Mouse (Mus musculus): ENCODE measurements around the gene Shank3. TPM values are rescaled to one million over a fixed set of nuclear protein-coding genes. Genes with fewer than 3 reads are reported as not detected.

The Shank3 gene
- polyA plus RNA-seq, 1 experiment = 10.2 TPM

DNA sequence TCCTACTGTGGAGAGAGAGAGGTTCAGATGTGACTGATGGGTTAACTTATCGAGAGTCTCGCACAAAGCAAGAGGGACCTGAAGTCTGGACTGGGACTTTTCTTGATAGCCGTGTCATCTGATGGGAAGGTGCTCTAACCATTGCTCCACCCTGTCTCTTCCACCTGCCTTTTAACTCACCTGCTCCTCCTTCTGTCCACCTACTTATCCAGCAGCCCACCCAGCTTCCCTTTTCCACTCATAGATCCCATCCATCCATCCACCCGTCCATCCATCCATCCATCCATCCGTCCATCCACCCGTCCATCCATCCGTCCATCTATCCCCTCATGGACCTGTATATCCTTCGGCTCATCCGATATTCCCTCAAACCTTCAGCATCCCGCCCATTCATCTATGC, 29.5 kb downstream of the Shank3 start:
- Histone ChIP-seq H3K4me3 (ENCODE audit: low read depth, low read length) (no peak overlapping the region), H3K27me3 (ENCODE audit: control insufficient read depth, insufficient read depth, low read length) (peaks cover 8% of the 10 kb centered on the region), H3K4me1 (ENCODE audit: control insufficient read depth, insufficient read depth, insufficient read length, low read length) (peaks cover 4% of the 10 kb centered on the region; the same call in 1 of the 2 replicates), H3K27ac (ENCODE audit: insufficient read depth, low read depth, low read length) (no peak overlapping the region), H3K36me3 (ENCODE audit: control insufficient read depth, insufficient read depth, low read length) (no peaks in the 10 kb centered on the region)
- TF ChIP-seq CTCF (IDR thresholded peaks at IDR 0.05; ENCODE audit: extremely low read depth, insufficient read length, insufficient replicate concordance, low read depth, low read length) (no peak), POLR2A (IDR thresholded peaks at IDR 0.05; ENCODE audit: low read depth, low read length) (no peak)
- 91% methylated on average over 10 of the region's 10 CpGs for WGBS

DNA sequence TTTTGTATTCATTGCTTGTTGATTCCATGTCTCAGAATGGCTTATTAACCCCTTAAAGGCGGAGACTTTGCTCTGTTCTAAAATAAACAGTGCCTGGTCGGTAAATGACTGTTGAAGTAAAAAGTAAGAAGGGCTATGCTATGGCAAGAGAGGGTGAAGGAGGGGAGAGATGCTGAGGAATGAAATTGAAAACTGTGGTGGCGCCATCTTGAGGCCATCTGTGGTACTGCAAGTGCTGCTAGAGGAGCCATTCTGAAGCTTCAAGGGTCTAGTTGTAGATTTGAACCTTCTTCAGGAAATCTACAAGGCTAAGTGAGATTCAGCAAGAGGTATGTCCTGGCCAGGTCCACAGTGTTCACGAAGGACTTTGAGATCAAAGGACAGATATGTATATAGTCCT, 30.9 kb downstream of the Shank3 start:
- no peak overlapping the region for H3K4me3 ChIP-seq (ENCODE audit: low read depth, low read length)
- peak; percentile 71; the same call in 1 of the 2 replicates for TF ChIP-seq CTCF (IDR thresholded peaks at IDR 0.05; ENCODE audit: extremely low read depth, insufficient read length, insufficient replicate concordance, low read depth, low read length)
- TF ChIP-seq POLR2A (IDR thresholded peaks at IDR 0.05; ENCODE audit: low read depth, low read length) = no peak
- WGBS = 14% methylated on average over 4 of the region's 4 CpGs
- H3K27ac ChIP-seq (ENCODE audit: insufficient read depth, low read depth, low read length) = no peak overlapping the region
- H3K4me1 ChIP-seq (ENCODE audit: control insufficient read depth, insufficient read depth, insufficient read length, low read length) = peaks cover 4% of the 10 kb centered on the region; the same call in 1 of the 2 replicates
- H3K27me3 ChIP-seq (ENCODE audit: control insufficient read depth, insufficient read depth, low read length) = no peaks in the 10 kb centered on the region
- no peaks in the 10 kb centered on the region for H3K36me3 ChIP-seq (ENCODE audit: control insufficient read depth, insufficient read depth, low read length)

DNA sequence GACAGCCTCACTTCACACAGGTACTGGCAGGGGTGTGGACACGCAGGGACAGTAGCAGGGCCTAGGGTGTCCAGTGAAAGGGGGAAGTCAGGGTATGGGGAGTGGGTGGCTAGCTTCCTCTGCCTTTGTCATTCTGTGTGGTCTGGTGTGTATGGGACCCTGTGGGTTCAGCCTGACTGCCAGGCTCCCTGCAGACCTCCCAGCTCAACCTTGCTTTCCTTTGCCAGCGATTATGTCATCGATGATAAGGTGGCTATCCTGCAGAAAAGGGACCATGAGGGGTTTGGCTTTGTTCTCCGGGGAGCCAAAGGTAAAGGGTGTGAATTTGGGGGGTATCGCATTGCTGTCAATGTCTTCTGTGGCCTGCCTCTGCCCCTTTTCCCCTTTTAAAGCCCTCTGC, 32.0 kb downstream of the Shank3 start:
- no peak overlapping the region for H3K27ac ChIP-seq (ENCODE audit: insufficient read depth, low read depth, low read length)
- H3K36me3 ChIP-seq (ENCODE audit: control insufficient read depth, insufficient read depth, low read length) = no peaks in the 10 kb centered on the region
- H3K4me1 ChIP-seq (ENCODE audit: control insufficient read depth, insufficient read depth, insufficient read length, low read length) = peaks cover 4% of the 10 kb centered on the region; the same call in 1 of the 2 replicates
- no peaks in the 10 kb centered on the region for H3K27me3 ChIP-seq (ENCODE audit: control insufficient read depth, insufficient read depth, low read length)
- no peak overlapping the region for H3K4me3 ChIP-seq (ENCODE audit: low read depth, low read length)
- TF ChIP-seq CTCF (IDR thresholded peaks at IDR 0.05; ENCODE audit: extremely low read depth, insufficient read length, insufficient replicate concordance, low read depth, low read length) (no peak), POLR2A (IDR thresholded peaks at IDR 0.05; ENCODE audit: low read depth, low read length) (no peak)
- 92% methylated on average over 5 of the region's 5 CpGs for WGBS

DNA sequence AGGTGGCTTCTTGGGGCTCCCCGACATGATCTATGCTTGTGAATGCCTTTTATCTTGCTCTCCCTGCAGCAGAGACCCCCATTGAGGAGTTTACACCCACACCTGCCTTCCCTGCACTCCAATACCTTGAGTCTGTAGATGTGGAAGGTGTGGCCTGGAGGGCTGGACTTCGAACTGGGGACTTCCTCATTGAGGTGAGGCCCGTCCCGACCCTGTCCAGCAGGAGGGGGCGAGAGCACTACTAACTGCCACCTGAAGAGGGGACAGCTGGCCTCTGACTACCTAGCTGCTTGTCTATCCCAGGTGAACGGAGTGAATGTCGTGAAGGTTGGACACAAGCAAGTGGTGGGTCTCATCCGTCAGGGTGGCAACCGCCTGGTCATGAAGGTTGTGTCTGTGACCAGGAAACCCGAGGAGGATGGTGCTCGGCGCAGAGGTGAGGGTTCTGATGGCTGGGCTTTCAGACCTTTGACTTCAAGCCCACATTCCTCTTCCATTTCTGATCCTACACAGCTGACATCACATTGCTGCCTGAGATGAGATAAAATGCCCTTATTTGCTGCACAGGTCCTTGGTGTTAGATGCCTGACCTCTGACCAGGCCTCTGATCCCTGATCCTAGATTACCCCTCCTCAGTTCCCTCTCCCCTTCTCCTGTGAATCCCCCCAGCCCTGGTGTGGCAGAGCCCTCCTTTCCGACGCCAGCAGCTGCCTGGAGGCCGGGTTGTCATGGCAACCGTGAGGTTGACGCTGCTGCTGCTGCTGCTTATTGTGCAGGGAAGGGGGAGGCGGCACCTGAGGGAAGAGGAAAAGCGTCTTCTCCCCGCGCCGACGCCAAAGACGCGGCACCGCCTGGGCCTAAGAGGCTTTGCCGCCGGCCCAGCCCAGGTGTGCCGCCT, 32.9 kb downstream of the Shank3 start:
- TF ChIP-seq CTCF (IDR thresholded peaks at IDR 0.05; ENCODE audit: extremely low read depth, insufficient read length, insufficient replicate concordance, low read depth, low read length) = no peak
- TF ChIP-seq POLR2A (IDR thresholded peaks at IDR 0.05; ENCODE audit: low read depth, low read length) = no peak
- Histone ChIP-seq H3K4me1 (ENCODE audit: control insufficient read depth, insufficient read depth, insufficient read length, low read length) (peaks cover 4% of the 10 kb centered on the region; the same call in 1 of the 2 replicates), H3K27ac (ENCODE audit: insufficient read depth, low read depth, low read length) (no peak overlapping the region), H3K27me3 (ENCODE audit: control insufficient read depth, insufficient read depth, low read length) (no peaks in the 10 kb centered on the region), H3K4me3 (ENCODE audit: low read depth, low read length) (no peak overlapping the region), H3K36me3 (ENCODE audit: control insufficient read depth, insufficient read depth, low read length) (no peaks in the 10 kb centered on the region)
- 26% methylated on average over 29 of the region's 29 CpGs for WGBS

DNA sequence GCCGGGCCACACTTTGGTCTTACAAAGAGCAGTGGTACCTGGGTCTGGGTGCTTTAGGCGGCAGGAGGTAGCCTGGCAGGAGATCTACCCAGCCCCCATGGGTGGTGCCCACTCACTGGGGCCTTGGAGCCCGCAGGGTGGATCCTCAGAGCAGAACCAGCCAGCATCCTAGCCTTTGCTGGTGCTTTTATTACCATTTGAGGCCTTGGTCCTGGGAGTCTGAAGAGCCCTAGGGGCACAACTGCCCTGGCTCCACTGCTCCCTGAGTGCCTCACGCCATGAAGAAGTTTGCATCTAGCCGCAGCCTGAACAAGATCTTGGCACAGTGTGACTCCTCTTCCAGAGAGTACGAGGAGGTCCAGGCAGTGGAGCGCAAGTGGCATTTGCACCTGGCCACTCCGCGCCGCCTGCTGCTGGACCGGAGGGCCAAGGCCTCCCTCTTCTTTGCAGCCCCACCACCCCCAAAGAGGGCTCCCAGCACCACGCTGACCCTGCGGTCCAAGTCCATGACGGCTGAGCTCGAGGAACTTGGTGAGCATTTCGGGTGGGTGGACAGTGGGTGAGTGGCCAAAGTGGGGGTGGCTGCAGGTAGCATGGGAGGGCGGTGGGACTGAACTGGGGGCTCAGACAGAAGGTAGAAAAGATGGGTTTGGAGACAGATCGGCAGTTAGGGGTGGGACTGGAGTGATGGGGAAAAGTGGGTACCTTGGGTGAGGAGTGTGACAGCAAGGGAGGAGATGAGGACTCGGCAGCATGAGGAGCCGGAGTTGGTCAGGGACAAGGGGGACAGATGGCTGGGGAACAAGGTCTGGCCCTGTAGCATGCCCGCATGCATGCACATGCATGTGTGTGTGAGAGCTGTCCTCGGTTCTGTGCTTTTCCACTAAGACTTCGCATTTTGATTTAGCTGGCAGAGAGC, 33.8 kb downstream of the Shank3 start:
- Histone ChIP-seq H3K27ac (ENCODE audit: insufficient read depth, low read depth, low read length) (no peak overlapping the region), H3K4me1 (ENCODE audit: control insufficient read depth, insufficient read depth, insufficient read length, low read length) (peaks cover 4% of the 10 kb centered on the region; the same call in 1 of the 2 replicates), H3K27me3 (ENCODE audit: control insufficient read depth, insufficient read depth, low read length) (no peaks in the 10 kb centered on the region), H3K36me3 (ENCODE audit: control insufficient read depth, insufficient read depth, low read length) (no peaks in the 10 kb centered on the region), H3K4me3 (ENCODE audit: low read depth, low read length) (no peak overlapping the region)
- no peak for TF ChIP-seq CTCF (IDR thresholded peaks at IDR 0.05; ENCODE audit: extremely low read depth, insufficient read length, insufficient replicate concordance, low read depth, low read length)
- no peak for TF ChIP-seq POLR2A (IDR thresholded peaks at IDR 0.05; ENCODE audit: low read depth, low read length)
- 82% methylated on average over 23 of the region's 23 CpGs for WGBS

DNA sequence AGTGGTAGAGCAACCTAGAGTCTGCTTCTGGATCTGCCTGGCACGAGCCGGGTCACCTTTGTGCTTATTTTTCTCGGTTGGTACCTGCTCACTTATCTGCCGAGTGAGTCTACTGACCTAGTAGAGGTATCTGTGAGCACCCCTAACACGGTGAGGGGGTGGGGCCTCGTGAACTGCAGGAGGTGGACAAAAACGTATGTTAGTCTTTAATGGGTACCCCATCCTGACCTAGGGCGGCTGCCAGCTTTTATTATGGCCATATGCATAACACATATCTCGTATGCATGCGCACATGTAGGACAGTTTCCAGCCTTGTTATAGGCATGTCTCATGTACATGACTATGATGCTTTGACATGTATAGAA, 34.4 kb downstream of the Shank3 start:
- 84% methylated on average over 10 of the region's 10 CpGs for WGBS
- TF ChIP-seq POLR2A (IDR thresholded peaks at IDR 0.05; ENCODE audit: low read depth, low read length) (no peak), CTCF (IDR thresholded peaks at IDR 0.05; ENCODE audit: extremely low read depth, insufficient read length, insufficient replicate concordance, low read depth, low read length) (no peak)
- Histone ChIP-seq H3K27ac (ENCODE audit: insufficient read depth, low read depth, low read length) (no peak overlapping the region), H3K27me3 (ENCODE audit: control insufficient read depth, insufficient read depth, low read length) (no peaks in the 10 kb centered on the region), H3K4me1 (ENCODE audit: control insufficient read depth, insufficient read depth, insufficient read length, low read length) (peaks cover 4% of the 10 kb centered on the region; the same call in 1 of the 2 replicates), H3K36me3 (ENCODE audit: control insufficient read depth, insufficient read depth, low read length) (no peaks in the 10 kb centered on the region), H3K4me3 (ENCODE audit: low read depth, low read length) (no peak overlapping the region)
